Mouse (Mus musculus) WW6 (cell line): ENCODE data around the gene Sh2b3.
"Not testable (repeated sequence)": the region's sequence is repeated elsewhere in the genome, so short reads cannot be mapped to it uniquely, and the experiment has no call there.

Experiments used
- DNase-seq: peaks from one replicate; pipeline ENCODE4 v3.0.0-alpha.2; 2013; ENCODE audit warnings: low read depth, low spot score

Gene Sh2b3

DNA sequence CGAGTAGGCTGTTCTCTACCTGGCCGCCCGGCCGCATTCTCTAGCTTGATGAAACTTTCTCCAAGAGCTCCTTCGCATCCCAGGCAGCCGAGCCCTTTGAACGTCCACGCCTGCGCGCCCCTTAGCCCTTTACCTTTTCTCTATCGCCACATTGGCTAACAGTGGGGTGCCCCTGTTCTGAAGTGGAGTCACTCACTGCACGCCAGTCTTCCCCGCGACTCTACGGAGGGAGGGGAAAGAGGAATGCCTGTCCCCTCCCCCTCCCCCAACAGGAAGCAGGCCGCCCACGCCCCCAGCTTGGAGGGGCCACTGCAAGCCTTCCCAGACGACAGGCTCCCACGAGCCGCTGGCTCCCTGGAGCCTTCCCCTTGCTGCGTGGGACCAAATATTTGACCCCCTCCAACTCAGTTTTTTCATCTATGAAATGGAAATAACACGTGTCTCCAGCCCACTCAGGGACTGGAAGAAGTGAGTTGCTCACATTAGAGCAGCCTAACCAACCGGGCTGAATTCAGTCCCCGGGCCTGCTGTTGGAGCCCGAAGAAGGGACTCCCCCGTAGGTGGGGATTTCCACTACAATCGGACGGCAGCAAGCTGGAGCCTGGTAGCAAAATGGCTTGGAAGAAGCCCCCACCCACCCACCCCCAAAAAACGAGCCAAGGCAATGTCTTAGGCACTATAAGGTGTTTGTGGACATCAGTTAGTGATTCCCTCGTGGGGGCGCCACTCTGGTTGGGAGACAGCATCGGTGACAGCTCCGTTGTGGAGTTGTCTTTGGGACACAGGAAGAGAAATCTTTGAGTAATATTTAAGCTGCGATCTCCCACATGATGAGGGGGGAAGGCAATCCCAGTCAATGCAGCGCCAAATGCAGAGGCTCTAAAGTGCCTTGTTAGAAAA, at the start of gene Sh2b3:
Gene Sh2b3 (minus strand): TSS at position 206 of the 900 bp plus-strand sequence.
- no peak for DNase-seq

DNA sequence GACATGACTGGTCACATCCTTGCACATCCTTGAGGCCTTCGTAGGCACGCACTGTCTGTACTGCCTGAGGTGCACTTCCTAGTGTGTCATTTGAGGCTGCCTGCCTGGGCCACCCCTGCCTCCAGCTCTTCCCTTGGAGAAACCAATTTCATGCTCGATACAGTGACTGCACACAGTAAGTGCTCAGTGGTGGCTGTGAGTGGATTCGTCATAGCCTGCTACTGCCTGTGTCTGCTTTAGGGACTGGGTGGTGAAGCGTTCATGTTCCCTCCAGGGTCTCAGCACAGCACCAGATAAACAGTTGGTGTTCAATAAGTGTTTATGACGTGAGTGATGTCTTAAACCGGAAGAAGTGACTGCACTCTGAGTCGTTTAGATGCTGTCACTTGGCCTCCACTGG, 45.9 kb upstream of the Sh2b3 start:
- DNase-seq: no peak

DNA sequence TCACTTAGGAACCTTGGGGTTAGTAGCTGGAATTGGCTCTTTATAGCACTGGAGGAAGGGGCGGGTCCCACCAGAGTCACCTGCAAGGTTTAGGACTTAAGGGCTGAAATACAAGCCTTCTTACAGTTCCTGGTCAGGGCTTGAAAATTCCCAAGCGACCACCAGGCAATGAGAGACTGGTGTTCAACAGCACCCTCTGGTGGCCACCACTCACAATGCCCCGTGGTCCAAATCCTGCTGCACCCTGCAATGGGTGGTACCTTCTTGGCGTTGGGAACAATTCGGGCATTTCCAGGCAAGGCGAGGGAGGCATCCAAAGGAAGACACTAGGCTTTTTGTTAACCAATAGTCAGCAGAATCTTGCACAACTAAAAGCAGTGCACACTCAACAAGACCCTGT, 41.8 kb upstream of the Sh2b3 start:
- peak; percentile 71 for DNase-seq

DNA sequence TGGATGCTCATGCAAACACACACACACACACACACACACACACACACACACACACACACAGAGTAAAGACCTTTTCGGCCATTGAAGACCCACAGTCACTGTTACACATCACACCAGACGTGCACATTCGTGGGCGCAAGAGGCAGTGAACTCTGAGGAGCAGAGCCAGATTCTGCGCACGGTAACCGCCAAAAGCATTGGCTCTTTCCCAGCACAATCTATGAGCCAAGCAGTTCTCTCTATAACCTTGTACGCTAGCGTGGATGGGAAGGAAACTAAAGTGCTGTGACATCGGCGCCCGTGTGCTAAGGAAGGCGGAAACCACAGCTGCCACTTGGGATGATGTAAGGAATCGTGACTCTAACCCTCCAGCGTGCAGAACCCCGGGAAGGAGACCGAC, 41.3 kb upstream of the Sh2b3 start:
- no peak for DNase-seq

DNA sequence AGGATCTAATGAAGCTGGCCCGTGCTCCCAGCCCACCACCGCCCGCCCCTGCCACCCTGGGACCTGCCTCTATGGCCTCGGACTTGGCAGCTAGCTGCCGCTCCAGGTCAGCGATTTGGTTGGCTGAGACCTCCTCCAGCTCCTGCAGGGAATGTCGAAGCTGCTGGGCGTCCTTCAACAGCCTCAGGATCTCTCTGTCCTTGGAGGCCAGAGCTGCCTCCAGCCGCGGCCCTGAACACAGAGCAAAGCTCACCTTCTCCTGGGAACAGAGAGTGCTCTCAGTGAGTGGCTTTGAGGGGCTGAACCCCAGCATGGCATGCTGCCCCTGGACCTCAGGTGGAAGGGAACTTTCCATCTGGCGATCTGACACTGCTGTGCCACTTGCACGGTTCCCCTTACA, 39.5 kb upstream of the Sh2b3 start:
- no peak for DNase-seq

DNA sequence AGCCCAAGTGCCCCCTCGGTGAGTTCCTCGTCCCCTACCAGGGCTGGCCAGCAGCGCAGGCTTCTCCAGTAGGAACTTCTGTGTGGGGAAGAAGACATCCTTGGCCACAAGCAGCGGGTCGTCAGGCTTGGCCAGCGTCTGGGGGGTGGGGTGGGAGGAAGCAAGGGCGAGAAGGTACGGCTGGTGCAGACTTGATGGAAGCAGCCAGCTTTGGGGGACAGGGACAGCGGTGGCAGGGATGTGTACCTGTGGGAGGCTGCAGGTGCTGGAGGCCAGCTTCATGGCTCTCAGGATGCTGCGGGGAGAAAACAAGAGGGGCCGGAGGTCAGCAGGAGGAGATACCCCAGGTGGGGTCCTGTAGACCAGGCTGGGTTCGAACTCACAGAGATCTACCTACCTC, 37.6 kb upstream of the Sh2b3 start:
- no peak for DNase-seq

DNA sequence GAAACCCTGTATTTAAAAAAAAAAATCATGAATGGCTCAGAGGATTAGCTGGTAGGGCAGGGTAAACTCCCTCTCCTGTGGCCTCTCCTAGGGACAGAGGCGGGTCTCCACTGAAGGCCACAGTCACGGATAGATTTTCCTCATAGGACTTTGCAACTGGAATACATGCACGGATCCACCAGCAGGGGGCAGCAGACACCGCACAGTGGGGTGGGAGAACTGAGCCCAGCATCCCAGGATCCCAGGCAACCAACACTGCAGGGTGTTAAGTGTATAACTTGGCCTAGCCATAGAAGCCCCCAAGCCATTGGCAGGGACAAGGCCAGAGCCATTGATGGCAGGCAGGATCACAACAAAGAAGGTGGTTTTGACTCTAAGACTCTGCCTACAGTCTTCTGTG, 34.7 kb upstream of the Sh2b3 start:
- peak; percentile 69 for DNase-seq

DNA sequence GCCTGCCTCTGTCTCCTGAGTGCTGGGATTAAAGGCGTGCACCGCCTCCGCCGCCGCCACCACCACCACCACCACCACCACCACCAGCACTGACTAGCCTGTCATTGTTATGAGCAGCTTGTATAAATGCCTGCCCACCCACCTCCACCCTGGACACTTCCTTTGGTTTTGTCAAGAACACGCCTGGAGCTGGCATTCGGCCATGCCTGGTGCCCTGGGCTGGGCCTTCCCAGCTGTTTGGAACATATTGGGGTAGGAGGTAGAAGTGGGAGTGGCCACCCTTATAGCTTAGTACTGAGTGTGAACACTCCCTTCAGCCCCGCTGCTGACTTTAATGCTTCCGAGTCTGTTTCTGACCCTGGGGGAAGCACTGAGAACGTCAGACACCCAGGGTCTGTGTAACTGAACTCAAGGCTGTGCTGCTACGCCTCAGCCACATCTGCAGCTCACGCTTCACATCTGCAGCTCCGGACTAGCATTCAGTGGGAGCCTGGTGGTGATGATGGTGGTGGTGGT, 34.1 kb upstream of the Sh2b3 start:
- no peak for DNase-seq

DNA sequence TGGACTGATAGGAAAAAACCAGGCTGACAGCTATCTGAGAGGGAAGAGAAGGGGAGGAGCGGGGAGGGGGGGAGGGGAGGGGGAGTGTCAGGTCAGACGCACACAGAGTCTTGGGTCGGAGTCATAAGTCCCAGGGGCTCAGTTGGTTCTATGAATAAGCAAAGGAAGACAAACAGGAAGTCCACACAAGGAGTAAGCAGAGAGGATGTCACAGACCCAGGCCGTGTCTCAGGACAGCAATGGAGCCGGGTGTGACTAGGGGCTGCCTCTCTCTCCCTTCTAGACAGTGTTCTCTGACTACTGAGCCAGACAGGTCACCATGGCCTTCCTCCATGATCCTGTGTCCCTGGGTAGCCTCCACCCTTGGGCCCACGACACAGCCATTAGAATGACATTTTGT, 33.4 kb upstream of the Sh2b3 start:
- no peak for DNase-seq

DNA sequence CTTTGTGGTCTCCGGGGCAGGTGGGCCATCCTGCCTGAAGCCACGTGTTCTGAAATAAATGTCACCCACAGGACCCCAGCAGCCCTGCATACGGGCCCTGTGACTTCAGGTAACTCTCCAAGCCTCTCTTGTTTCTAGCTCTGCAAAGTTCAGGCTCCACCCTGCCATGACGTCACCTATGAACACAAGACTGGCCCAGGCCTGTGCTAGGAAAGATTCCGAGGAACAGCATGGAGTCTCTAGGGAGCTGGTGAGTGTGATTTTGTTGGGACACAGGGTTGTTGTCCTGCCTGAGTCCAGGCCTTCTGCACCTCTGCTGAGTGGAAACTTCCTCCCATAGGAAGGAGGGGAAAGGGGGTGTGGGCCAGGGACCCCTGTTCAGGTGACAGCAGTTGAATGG, 30.5 kb upstream of the Sh2b3 start:
- no peak for DNase-seq

DNA sequence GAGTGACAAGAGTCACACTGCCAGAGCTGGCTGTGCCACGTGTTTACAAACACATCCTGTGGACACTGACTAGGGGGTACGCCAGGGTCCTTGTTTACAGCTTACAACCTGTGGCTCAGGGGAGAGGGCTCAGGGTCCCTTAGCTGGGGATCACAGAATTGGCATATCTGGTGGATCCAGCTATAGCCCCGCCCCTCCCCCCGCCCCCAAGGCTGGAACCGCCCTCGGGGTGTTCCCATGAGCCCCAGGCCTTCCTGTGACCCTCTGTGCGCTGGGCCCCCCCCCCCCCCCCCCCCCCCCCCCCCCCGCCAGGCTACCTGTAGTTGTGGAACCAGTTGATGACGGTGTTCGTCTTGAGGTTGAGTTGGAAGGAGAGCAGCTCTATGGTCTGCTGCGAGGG, 26.9 kb upstream of the Sh2b3 start:
- DNase-seq: no peak

DNA sequence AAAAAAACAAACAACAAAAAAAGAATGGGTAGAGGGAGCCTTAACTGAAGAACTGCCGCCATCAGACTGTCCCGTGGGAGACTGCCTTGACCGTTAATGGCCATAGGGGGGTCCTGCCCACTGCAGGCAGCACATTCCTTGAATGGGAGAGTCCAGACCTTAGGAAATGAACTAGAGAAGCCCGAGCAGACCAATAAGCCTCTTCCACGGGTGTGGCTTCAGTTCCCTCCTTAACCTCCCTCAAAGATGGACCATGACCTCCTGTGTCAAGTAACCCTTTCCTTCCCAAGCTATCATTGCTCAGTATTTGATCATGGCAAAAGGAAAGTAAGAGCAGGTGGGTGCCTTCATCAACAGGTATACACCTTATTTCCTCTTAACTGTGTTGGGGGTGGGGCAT, 24.5 kb upstream of the Sh2b3 start:
- DNase-seq: no peak

DNA sequence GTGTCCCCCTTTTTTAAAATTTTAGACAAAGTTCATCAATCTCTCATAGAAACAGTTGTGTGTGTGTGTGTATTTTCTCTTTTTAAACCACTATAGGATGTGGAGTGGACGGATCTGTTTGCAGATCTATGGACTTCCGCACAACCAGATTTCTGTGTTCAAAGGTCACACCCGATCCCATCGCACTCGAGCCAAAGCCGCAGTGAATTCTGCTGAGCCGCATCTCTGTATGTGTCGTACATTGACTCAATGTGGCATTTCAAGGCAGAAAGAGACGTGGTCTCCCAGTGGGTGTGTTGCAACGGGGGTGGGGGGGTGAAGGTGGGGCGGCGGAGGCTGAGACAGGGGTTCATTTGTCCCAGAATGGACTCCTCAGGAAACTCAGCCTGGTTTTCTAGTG, 21.0 kb upstream of the Sh2b3 start:
- DNase-seq: no peak

DNA sequence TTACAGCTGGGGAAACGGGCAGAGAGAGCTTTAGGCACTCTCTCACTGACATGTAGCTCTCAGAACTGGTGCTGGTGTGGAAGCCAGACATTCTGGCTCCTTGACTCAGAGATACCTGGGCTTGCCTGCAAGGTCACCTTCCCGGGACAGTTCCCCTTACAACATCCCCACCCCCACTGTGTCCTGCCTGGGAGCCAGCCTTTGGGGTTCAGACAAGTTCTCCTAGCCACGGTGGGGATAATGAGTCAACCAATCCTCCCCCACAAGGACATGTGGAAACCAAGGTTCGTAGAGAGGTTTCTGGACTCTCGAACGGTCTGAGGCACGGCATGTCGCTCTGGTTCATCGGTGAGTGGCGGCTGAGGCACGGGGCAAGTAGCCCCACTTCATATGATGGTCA, 19.3 kb upstream of the Sh2b3 start:
- DNase-seq: no peak

DNA sequence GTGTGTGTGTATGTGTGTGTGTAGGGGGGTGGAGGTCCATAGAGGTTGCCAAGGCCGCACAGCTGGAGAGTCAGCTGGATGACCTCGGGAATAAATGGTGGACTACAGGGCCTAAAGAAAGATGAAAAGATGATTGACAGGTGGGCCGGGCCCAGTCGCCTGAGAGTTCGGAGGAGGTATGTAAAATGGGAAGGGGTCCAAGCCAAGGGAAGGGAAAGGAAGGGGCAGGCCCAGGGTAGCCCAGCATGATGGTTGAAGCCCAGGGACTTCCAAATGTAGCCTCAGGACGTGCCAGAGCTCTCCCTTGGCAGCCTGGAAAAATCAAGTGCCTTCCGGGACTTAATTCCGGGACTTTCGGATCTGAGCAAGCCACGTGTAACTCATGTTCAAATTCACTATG, 17.3 kb upstream of the Sh2b3 start:
- DNase-seq: no peak

DNA sequence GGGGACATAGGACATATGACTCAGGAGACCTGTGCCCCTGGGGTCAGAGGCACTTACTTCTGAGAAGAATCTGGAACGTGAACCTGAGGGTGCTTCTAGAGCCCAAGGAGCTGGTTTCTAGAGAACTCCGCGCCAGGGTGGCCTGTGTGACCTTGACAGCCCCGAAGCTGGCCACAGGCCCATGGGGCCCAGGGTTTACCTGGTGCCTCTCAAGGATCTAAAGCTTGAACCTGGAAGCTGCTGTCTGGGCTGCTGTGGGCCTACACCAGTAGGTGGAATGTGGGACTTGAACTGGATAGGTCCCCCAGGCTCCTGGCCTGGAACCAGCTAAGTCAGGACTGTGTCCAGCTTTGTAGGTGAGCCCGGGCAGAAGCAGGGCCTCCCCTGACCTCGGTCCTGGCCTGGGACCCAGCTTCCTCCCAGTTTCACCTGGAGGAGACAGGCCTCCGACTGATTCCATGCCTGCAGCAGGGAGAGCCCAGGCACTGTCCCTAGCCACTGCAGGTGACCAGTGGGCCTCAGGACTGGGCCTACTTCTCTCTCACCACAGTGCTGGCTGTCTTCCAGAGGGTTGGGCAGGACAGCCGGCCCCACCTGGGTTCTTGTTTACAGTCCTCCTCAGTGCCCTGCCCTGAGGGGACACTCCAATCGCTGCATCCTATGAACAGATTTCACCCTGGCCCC, 16.1 kb upstream of the Sh2b3 start:
- DNase-seq: no peak

DNA sequence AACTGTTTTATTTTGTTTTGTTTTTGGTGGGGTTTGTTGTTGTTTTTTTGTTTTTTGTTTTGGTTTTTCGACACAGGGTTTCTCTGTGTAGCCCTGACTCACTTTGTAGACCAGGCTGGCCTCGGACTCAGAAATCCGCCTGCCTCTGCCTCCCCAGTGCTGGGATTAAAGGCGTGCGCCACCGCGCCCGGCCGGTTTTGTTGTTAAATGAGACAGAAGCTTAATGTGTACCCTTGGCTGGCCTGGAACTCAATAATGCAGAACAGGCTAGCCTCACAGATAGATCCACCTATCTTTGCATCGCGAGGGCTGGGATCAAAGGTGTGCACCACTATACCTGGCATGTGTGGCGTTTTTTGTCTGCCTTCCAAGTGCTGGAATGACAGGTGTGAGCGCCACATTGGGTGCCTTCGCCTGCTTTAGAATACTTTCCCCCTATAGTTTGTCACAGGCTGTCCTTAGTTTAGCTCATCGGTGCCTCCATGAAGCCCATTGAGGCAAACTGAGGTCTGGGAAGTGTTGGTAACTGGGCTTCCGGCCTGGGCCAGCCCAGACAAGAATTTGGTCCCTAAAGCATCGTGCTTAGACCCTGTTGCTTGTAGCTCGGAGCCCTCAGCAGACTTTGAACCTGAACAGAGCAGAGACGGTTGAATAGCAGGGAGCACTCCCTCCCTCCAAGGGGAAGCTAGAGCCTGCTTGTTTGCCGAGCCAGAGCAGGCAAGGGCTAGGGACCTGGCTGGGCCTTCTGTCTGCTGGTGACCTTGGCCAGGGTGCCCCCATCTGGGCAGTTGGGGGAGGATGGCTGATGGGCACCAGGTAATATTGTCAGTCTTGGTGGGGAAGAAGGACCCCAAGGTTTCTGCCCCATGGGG, 12.3 kb upstream of the Sh2b3 start:
- DNase-seq: no peak

DNA sequence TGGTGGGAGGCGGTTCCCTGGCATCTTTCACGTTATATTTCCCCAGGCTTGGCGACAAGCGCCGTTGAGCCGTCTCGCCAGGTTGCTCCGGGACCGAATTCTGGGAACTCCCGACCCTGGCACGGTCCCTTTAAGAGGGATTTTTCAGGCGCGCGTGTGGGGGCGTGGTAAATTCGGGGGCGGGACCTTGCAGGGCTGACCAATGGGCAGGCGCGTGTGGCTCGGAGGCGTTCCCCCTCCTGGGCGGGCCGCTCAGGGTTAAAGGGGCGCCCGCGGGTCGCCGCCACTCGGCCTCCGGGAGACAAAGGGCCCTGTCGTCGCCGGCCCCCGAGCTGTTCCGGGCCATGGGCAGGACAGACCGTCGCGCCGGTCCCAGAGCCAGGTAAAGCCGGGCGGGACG, 11.3 kb upstream of the Sh2b3 start, which contains the start of gene Pheta1:
Gene Pheta1 (plus strand): TSS at position 242 of the 400 bp plus-strand sequence.
- DNase-seq: peak; percentile 80

DNA sequence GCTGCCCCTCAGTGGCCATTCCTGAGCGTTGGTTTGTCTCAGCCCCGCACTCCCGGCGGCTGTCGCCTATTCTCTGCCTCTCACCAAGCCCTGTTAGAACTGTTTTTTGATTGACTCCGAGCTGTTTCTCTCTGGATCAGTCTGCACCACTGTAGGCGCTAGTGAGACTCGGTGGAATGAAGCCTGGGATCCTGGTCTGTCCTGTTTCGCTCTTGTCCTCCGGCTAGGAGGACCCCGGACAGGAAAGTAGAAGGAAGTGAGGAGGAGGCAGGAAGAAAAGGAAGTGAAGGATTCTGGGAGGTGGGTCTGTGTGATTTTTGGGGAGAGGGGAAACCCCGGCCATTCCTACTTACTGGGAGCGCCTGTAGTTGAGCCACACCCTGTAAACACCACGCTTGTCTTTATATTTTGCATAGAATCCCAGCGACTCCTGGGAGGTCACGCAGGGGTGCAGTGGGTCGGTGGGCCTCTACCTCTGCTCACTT, 10.6 kb upstream of the Sh2b3 start:
- DNase-seq: no peak

DNA sequence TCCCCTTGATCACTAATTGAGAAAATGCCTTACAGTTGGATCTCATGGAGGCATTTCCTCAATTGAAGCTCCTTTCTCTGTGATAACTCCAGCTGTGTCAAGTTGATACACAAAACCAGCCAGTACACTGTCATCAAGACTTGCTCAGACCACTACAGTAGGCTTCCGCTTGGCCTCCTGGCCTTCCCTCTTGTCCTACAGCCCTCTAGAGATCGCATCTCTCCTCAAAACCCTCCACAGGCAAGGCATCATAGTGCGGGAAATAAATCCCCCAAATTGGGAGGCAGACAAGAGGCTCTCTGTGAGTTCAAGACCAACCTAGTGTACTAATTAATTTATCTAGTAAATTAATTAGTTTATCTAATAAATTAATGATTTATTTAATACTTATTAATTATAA, 9.8 kb upstream of the Sh2b3 start:
- DNase-seq: not testable (repeated sequence)

DNA sequence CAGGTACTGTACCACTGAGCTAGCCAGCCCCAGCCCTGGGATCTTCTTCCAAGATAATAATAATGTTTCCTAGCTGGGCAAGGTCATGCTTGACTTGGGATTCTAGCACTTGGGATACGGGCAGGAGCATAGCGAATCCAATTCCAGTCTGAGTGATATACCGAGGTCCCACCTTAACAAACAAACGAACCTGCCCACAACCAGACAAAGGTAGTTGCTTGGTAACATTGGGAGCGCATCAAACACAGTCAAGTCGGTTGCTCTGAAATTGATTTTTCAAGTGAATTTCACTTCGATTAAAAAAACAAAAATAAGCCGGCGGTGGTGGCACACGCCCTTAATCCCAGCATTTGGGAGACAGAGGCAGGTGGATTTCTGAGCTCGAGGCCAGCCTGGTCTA, 8.9 kb upstream of the Sh2b3 start:
- no peak for DNase-seq

DNA sequence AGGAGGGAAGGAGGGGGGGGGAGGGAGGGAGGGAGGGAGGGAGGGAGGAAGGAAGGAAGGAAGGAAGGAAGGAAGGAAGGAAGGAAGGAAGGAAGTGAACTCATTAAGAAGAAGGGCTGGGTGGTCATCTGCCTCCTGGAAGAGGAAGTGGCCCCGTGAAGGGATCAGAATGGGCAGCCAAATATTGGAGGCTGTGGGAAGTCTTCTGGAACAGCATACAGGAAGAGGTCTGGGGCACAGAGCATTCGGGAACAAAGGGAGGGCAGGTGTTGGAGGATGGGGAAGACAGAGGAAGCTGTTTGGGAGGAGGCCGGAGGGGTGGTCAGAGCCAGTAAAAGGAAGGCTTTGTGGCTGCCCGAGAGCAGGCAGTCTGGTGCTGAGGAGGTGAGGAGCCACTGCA, 7.9 kb upstream of the Sh2b3 start:
- no peak for DNase-seq
